Mouse (Mus musculus): ENCODE data around the gene Psmc3. TPM values are rescaled to one million over a fixed set of nuclear protein-coding genes. Genes with fewer than 3 reads are reported as not detected.

The Psmc3 gene
- polyA plus RNA-seq, 1 experiment from 2014 or later = 309 TPM

Other genes starting within 250 kb of the Psmc3 start
- gene Mtch2, start 206.9 kb upstream of the Psmc3 start, polyA plus RNA-seq (2014; fragmentation: Nextera tagmentation; extraction: Ambion mirVana) = 207 and 210 TPM in 2 replicates
- 19.9 and 22.8 TPM in 2 replicates for gene C1qtnf4, start 168.1 kb upstream of the Psmc3 start, polyA plus RNA-seq (2014; fragmentation: Nextera tagmentation; extraction: Ambion mirVana)
- gene Kbtbd4, start 149.3 kb upstream of the Psmc3 start, polyA plus RNA-seq (2014; fragmentation: Nextera tagmentation; extraction: Ambion mirVana) = 25.8 and 31.0 TPM in 2 replicates
- gene Ndufs3, start 149.2 kb upstream of the Psmc3 start, polyA plus RNA-seq (2014; fragmentation: Nextera tagmentation; extraction: Ambion mirVana) = 203 and 206 TPM in 2 replicates
- 48.5 and 53.8 TPM in 2 replicates for gene Celf1, start 113.6 kb upstream of the Psmc3 start, polyA plus RNA-seq (2014; fragmentation: Nextera tagmentation; extraction: Ambion mirVana)
- 35.4 and 40.5 TPM in 2 replicates for gene Rapsn, start 18.4 kb upstream of the Psmc3 start, polyA plus RNA-seq (2014; fragmentation: Nextera tagmentation; extraction: Ambion mirVana)
- 62.1 and 64.8 TPM in 2 replicates for gene Slc39a13, start 16.4 kb downstream of the Psmc3 start, polyA plus RNA-seq (2014; fragmentation: Nextera tagmentation; extraction: Ambion mirVana)
- gene Spi1, start 28.4 kb downstream of the Psmc3 start, polyA plus RNA-seq (2014; fragmentation: Nextera tagmentation; extraction: Ambion mirVana) = 10.2 and 10.6 TPM in 2 replicates
- 0.30 and 0.79 TPM in 2 replicates for gene Mybpc3, start 64.1 kb downstream of the Psmc3 start, polyA plus RNA-seq (2014; fragmentation: Nextera tagmentation; extraction: Ambion mirVana)
- 7.9 and 8.6 TPM in 2 replicates for gene Madd, start 129.8 kb downstream of the Psmc3 start, polyA plus RNA-seq (2014; fragmentation: Nextera tagmentation; extraction: Ambion mirVana)
- 1.5 and 2.7 TPM in 2 replicates for gene Nr1h3, start 148.8 kb downstream of the Psmc3 start, polyA plus RNA-seq (2014; fragmentation: Nextera tagmentation; extraction: Ambion mirVana)
- gene Acp2, start 148.9 kb downstream of the Psmc3 start, polyA plus RNA-seq (2014; fragmentation: Nextera tagmentation; extraction: Ambion mirVana) = 29.4 and 32.3 TPM in 2 replicates
- 14.1 and 16.3 TPM in 2 replicates for gene Ddb2, start 183.0 kb downstream of the Psmc3 start, polyA plus RNA-seq (2014; fragmentation: Nextera tagmentation; extraction: Ambion mirVana)
- gene Pacsin3, start 201.9 kb downstream of the Psmc3 start, polyA plus RNA-seq (2014; fragmentation: Nextera tagmentation; extraction: Ambion mirVana) = 59.9 and 64.3 TPM in 2 replicates
- 68.1 and 79.3 TPM in 2 replicates for gene Arfgap2, start 211.0 kb downstream of the Psmc3 start, polyA plus RNA-seq (2014; fragmentation: Nextera tagmentation; extraction: Ambion mirVana)